Mouse (Mus musculus) T-helper 2 cell (primary cell): ENCODE results near the gene Mgl2.
"Not testable (repeated sequence)": the region's sequence is repeated elsewhere in the genome, so short reads cannot be mapped to it uniquely, and the experiment has no call there.

ENCODE experiments used
- in situ Hi-C: fragments of 300-600 bp; cut with MboI, MseI; formaldehyde crosslinking; loops from one replicate; pipeline ENCODE4 v1.15.1; 2025; ENCODE audit warnings: high pct_unique_total_duplicates

The Mgl2 gene

DNA sequence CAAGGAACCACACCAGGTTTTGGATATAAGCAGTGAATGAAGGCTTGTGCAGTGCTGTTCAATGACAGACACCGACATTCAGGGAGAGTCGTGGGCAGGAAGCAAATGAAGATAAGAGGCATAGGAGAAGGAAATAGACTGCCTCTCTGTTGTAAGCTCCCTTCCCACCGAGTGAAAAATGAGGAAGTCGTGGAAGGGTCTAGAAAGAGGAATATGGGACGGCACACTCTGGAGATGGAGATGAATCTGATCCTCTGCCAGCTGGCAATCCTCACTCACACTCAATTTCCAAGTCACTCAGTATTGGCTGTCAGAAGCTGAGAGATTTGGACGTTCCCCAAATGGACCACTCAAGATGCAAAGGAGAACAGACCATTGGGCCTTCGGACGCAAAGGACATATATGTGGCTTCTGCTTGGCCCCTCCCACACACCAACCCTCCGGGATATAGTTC is at the start of gene Mgl2:
TSS of gene Mgl2 (plus strand) at position 404 of the 454 bp plus-strand sequence.
- in situ Hi-C loops, result no loop called here

DNA sequence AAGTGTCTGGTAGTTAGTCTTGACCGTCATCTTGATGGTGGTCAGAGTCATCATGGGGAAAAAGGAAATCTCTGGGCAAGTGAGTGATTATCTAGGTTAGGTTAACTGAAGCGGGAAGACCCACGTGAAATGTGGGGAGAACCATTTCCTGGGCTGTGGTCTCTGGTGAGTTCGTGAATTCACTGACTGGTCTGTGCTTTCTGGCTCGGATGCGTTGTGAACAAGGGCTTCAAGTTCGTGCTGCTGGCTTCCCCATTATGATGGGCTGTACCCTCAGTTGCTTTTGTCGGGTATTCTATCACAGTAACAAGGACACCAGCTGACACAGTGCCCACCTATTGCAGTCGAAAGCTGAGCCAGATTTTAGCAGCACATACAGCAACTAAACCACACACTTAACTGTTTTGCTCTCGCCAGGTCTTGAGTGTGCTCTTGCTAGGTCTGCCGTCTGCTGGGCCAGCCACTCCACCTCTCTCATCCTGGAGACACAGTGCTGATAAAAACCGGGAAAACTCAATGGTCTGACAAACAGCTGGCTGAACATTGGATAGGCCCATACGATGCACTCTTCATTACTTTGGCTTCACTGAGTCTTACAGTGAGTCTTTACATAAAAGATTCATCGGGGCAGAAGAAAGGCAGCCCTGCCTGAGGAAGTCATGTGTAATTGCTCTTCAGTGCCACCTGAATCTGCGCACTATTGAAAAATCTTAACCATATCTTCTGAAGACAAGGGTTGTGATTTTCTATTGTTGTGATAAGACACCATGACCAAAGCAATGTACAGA is 49.1 kb upstream of the Mgl2 start:
- in situ Hi-C loops, result no loop called here

DNA sequence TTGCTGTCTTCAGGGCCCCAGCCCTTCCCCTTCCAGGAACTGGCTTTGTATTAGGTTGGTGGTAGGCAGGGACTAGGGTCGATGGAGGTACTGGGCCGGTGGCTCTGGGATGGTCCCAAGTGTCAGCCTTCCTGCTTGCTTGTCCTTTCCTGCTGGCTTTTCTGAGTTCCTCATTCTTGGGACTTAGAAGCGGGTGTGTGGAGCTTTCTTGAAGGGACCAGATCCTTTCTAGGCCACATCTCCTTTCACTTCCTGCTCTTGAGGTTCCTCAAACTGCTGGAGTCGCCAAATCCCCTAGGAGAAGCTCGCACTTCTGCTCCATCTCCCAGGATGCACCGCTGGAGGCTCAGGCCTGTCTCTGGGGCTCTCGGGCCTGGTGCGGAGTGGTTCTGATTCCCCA is 45.6 kb upstream of the Mgl2 start:
- in situ Hi-C loops, result no loop called here

DNA sequence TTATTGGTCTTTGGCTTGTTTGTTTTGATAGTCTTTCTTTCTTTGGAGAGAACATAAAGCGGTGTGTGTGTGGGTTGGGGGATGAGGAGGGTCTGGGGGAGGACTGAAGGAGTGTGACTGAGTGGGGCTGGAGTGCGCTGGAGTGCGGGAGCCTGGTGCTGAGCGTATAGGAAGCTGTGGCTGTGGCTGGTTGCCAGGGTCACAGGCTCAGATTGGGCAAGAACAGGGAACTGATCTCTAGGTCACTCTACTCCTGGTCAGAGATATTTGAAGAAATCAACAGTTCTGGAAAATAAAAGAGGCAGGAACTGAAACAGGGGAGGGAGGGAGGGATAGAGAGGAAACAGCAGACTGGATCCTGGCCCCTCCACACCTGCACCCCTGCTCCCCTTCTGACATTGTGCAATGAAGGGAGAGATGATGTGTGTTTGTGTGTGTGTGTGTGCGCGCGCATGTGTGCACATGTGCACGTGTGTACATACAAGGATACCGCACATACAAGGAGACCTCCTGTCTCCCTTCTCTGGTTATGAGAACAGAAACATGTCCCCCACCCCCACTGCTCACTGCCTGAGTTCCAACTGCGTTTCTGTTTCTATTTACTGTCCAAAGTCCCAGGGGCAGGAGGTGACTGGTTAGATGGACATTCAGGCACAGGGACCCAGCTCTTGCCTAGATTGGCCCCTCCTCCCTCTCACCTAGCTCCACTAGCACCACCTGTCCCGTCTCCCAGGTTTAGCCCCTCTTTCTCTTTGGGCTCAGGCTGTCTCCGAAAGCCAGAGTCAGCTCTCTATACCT is 37.9 kb upstream of the Mgl2 start, which contains the start of gene Asgr2:
TSS of gene Asgr2 (plus strand) at position 659 of the 798 bp plus-strand sequence.
- in situ Hi-C loops, result no loop called here

DNA sequence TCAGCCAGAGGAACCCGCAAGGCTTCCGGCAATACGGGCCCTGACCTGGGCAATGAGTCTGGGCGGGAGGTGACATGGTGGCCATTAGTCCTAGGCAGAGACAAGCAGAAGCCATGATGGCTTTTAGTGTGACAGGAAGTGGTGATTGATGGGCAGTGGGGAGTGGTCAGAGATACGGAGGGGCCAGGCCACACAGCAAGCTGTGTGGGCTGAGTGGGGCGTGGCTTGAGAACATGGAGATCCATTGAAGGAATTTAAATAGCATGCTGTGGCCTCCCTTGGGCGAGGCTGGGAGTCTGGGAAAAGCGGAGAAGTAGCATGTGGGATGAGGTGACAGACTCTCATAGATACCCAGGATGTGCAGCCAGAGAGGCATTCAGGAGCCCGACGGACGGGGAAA is 32.7 kb upstream of the Mgl2 start:
- in situ Hi-C loops, result loop anchor here (5.0 kb wide), 1 partner anchor 40 kb away; no protein-coding TSS in a partner anchor

DNA sequence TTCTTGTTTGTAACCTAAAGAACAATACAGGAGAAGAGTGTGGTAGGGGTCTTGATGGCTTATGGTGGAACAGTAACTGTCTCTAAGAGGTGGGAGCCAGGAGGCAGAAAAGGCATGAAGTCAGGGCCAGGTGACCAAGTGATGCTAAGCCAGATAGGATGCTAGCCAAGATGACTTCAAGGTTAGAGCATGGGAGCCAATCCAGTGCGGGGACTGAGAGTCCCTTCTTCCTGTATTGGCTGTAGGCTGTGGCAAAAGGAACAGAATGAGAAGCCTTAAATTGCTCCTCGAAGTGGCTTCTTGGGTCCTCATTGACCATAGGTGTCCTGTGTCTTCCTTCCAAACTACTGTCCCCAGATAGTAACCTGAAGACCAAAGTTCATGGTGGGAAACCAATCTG is 31.0 kb upstream of the Mgl2 start:
- in situ Hi-C loops, result loop anchor here (5.0 kb wide), 1 partner anchor 42 kb away; no protein-coding TSS in a partner anchor

DNA sequence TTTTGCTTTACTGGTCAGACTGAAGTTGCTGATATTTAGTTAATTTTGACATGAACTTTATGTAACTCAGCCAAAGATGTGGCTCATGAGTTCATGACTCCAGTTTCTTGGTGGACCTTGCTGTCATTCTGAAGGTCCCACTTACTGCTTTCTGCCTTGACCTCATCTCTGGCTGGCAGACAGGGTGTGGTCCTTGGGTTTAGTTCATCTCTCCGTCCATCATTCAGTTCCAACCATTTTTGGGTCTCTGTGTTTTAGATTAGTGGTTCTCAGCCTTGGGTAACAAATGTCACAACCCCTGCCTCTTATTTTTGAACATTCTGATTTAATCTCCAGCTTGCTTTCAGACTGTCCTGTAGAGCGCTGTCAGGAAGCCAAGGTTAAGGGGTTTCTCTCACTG is 30.3 kb upstream of the Mgl2 start:
- in situ Hi-C loops, result loop anchor here (5.0 kb wide), 1 partner anchor 43 kb away; no protein-coding TSS in a partner anchor

DNA sequence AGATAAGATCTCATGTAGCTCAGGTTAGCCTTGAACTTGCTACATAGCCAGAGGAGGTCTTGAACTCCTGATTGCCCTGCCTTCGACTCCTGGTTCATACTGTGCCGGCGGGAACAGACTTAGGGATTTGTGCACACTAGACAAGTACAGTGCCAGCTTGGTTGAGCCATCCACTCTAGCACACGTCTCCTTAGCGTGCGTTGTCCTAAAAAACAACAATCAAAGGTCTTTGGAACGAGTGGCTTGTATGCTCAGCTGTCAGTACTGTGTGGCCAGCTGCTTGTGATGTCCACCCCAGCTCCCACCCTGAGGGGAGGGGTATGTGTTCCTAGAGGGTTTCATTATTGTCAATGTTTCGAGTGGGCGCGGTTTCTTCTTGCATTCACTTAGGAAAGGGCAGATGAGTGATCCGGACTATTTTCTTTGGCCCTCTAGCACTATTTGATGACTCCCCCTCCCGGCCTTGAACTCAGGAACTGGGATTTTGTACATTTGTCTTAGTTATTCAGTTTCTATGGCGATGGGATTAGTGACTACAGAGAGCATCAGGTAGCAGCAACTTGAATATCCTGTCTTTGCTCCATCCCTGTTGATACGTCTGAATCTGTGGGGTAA is 26.3 kb upstream of the Mgl2 start:
- in situ Hi-C loops, result no loop called here

DNA sequence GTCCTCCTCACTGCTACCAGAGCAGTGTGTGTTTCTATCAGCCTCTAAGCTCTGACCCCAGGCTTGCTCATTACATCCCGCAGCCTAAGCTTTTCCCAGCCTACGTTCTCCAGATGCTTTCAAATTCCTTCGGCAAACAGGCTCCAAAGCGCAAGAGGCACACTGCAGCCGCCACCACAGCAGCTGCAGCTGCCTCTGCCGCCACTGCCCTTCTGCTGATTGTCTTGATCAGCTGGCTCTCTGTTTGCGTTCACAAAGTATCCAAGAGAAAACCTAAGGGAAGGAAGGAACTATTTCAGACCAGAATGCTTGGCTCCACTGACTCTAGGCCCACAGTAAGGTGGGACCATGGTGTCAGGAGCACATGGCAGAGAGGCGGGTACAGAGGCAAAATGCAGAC is 23.0 kb upstream of the Mgl2 start:
- in situ Hi-C loops, result no loop called here

DNA sequence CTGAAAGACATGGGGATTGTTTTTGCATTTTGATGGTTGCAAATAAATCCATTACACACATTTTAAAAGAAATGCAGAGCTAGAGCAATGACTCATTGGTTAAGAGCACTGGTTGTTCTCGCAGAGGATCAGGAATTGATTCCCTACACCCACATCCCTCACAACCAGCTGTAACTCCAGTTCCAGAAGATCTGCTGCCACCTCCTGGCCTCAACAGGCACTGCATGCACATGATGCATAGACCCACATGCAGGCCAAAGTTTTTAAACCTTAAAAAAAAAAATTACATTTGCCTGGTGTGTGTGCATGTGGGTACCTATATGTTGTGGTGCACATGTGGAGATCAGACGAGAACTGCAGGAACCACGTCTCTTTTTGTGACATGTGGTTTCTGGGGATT is 20.0 kb upstream of the Mgl2 start:
- in situ Hi-C loops, result no loop called here

DNA sequence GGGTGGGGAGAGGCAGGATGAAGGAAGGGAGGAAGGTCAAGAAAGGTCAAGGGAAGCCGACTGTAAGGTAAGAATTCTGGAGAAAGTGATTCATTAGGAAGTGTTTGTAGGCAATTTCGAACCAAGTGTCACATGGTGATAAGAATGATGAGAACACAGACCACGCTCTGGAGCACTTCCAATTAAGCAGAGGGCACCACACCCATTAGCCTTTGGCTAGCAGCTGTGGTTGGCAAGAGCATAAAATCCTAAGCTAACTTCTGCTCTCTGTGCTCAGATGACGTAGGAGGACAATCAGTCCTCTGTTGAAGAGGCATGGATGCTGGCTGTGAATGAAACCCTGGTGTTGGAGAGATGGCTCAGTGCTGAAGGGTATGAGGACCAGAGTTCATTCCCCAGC is 15.6 kb upstream of the Mgl2 start:
- in situ Hi-C loops, result no loop called here

DNA sequence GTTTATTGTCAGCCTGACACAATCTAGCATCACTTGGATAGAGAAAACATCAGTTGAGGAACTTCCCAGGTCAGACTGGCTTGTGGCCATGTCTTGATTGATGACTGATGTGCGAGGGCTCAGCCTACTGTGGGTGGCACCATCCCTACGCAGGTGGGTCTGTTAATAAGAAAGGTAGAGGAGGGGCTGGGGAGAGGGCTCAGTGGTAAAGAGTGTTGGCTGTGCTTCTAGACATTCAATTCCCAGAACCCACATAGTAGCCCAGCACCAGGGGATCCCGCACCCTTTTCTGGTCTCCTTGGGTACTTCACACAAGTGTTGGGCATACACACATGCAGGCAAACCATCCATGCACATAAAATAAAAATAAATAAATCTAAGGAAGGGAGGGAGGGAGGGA is 14.2 kb upstream of the Mgl2 start:
- in situ Hi-C loops, result no loop called here

DNA sequence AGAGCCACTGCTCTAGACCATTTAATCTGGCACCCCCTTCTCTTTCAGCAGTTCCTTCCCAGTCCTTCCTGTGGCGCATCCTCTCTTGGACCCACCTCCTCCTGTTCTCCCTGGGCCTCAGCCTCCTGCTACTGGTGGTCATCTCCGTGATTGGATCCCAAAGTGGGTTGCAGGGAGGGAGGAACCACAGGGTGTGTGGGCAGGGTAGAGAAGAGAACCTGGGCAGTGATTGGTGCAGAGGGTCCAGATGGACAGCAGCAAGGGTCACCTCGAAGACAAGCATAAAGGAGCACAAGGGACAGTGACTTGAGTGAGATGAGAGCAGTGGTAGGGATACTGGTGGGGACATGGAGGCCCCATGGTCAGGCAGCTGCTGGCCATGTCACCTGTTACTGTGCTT is 4.9 kb downstream of the Mgl2 start:
- in situ Hi-C loops, result not testable (repeated sequence)

DNA sequence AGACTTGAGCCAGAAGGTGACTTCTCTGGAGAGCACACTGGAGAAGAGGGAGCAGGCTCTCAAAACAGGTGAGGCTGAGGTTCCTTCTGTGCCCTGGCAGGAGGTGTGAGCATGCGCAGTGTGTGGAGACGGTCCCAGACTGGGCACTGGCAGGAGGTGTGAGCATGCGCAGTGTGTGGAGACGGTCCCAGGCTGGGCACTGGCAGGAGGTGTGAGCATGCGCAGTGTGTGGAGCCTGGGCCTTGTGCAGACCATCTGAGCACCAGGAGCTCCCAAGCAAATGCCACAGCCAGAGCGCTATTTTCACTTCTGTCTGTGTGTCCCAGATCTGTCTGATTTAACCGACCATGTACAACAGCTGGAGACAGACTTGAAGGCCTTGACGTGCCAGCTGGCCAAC is 5.8 kb downstream of the Mgl2 start:
- in situ Hi-C loops, result not testable (repeated sequence)

DNA sequence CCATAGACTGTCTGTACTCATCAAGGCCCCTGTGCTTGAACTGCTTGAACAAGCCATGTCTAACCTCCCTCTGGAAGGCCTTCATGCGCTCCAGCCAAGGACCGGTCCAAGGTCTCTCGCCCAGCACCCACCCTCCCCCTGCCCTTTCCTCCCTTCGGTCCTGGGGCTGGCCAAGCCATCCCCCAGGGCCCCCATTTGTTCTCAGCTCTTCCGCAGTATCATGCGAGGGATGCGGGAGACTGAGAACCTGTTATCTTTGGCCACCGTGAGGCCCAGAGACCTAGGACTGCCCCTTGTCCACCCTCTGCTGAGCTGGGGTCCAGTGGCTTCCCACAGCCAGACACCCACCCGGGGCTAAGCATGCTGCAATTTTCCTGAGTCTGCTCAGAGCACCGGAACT is 9.0 kb downstream of the Mgl2 start:
- in situ Hi-C loops, result no loop called here

DNA sequence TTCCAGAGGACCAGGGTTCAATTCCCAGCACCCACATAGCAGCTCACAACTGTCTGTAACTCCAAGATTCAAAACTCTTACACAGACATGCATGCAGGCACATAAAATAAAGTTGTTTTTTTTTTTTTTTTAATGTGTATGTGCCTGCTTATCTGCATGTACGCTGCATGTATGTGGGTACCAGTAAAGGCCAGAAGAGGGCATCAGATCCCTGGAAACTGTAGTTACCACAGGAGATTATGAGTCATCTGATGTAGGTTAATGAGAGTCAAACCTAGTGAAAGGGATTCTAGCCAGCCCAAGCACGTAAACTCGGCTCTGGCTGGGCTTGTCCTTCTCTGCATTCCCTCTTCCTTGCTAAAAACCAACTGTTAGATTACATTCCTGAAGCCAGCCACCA is 20.9 kb downstream of the Mgl2 start:
- in situ Hi-C loops, result no loop called here

DNA sequence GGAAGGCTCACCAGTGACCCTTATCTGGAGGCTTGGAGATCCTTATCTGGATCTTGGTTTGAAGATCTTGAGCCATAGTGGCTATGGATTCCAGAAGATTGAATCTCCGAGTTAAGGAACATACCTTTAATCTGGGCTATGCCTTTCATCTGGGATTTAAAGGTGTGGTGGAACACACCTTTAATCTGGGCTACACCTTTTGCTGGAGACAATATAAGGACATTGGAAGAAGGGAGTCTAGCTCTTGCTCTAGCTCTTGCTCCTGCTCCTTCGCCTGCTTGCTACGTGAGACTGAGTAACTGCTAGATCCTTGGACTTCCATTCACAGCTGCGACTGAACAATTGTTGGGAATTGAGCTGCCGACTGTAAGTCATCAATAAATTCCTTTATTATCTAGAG is 25.8 kb downstream of the Mgl2 start, which contains the start of gene Clec10a:
TSS of gene Clec10a (plus strand) at position 301 of the 400 bp plus-strand sequence.
- in situ Hi-C loops, result not testable (repeated sequence)

DNA sequence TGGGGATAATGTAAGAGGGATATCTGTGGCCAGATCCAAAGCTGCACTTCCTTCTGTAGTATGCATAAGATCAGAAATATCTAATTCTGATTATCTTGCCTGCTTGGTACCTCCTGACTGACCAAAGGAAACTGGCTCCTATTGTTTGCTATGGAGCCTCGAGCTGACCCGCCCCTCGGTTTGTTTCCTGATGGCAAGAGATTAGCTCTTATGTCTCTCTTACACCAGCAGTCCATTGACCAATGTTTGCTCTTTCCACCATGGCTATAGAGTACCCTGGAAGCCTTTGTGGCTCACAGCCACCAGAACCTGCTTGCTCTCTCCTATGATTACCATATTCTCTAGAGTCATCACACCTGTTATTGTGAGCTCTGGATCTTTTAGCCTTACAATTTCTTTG is 32.2 kb downstream of the Mgl2 start:
- in situ Hi-C loops, result no loop called here

DNA sequence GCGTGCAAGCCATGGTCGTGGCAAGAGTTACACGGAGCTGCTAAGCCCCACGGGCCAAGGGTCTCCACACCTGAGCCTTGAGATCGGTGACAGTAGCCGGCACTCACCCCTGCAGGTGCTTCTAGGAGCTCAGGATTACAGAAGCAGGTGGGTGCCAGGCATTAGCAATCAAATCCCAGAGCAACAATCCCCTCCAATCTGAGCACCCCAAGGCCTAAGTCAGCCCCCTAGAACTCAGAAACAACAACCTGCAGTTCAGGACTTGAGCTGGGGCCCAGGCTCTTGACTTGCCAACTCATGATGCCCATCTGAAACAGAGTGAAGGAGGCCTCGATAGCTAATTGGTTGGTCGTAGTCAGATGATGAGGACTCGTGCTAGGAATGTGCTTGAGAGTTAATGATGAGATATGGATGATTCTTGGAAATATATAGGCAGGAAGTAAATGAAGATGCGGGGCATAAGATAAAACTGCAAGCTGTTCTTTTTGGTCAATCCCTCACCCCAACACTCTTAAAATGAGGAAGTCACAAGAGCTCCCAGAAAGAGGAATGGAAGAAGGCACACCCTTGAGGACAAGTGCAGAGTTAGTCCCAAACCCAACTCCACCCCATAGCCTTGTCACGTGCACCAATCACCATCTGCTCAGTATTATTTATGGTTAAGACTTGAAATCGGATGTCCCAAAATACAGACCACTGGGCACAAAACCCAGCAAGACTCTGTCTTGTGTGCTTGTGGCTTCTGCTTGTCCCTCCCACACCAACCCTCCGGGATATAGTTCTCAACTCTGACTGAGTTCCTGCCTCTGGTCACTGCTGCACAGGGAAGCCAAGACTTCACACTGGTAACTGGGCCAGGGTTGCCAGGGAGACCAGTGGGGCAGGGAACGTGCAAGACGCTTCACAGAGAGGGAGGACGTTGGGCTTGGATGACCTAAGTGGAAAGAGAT is 36.1 kb downstream of the Mgl2 start:
- in situ Hi-C loops, result no loop called here

DNA sequence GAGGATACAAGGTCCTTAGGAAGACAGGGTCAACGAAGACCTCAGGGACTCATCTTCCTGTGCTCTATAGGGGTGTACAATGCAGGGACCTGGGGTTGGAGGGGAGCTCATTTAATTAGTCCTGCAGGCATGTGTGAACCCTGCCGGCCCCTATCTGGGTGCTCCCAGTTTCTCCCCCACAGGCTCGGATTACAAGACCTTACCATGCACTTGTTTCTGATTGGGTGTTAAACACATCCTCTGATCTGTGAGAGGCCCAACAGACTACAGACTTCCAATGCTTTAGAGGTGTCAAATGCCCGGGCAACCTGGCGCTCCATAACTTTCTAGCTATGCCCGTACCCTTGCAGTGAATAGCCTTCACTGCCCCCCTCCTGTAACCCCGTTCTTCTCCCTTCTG is 38.0 kb downstream of the Mgl2 start:
- in situ Hi-C loops, result no loop called here

DNA sequence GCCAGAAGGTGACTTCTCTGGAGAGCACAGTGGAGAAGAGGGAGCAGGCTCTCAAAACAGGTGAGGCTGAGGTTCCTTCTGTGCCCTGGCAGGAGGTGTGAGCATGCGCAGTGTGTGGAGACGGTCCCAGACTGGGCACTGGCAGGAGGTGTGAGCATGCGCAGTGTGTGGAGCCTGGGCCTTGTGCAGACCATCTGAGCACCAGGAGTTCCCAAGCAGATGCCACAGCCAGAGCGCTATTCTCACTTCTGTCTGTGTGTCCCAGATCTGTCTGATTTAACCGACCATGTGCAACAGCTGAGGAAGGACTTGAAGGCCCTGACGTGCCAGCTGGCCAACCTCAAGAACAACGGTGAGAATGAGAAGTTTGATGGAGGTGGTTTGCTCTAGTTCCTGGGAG is 39.3 kb downstream of the Mgl2 start:
- in situ Hi-C loops, result not testable (repeated sequence)
